Mouse (Mus musculus) olfactory bulb, adult 2 months (tissue): ENCODE measurements at regions not wholly inside any gene's neighbourhood (a gene's known extent, or its start where the extent isn't known, plus 50 kb on each side); places are given as distances from the start of the nearest gene placed in this dataset.

Experiments
- CTCF ChIP-seq: fragments of 200-500 bp; IDR thresholded peaks from 2 replicates; pipeline ENCODE4 v1.5.1; 2012; ENCODE audit warnings: low read depth, mild to moderate bottlenecking, low read length, moderate library complexity; ENCODE audit not compliant: insufficient read depth
- POLR2A ChIP-seq: fragments of 200-500 bp; IDR thresholded peaks from 2 replicates; pipeline ENCODE4 v1.6.1; 2012; ENCODE audit warnings: mild to moderate bottlenecking, low read depth, low read length, moderate library complexity; ENCODE audit not compliant: insufficient read depth

DNA sequence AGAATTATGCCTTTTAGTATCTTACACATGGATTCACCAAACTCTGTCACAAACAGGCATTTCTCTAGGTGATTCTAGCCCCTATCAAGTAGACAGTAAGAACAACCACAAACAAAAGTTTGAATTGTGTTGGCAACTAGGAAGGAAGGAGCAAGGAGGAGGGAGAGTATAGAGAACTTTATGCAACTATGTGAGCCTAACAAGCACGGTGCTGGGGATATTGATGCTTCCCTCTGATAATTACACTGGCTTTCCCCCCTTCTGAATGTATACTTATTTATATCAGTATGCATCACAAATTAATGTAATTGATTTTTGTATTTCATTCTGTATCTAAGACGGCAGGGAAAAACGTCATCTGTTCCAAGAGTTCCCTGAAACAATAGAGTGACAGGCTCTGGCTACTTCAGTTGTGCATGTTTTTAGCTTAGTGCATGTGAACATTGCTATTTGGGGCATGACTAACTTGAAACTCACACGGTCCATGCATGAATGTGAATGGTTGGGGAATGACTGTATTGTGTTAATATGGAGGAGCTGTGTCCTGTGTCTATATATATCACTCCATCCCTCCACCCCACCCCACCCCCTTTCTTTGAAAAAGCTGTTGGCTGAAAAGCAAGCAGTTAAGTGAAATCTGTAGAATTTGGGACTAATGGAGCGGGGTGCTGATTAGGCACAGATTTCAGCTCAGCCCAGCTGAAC lies 169.2 kb downstream of the 4930544G11Rik start:
- no peak for TF ChIP-seq CTCF
- TF ChIP-seq POLR2A, result no peak
